Mouse (Mus musculus) monocyte, adult 5-6 weeks (primary cell): ENCODE measurements around the gene Zfyve19. TPM values are rescaled to one million over a fixed set of nuclear protein-coding genes. Genes with fewer than 3 reads are reported as not detected.

Source experiments
- ATAC-seq: fragments of 153-309, 156-312 bp; replicated peaks from 2 replicates; pipeline ENCODE4 v1.8.0; 2017; ENCODE audit warnings: mild to moderate bottlenecking; ENCODE audit not compliant: low TSS enrichment, insufficient number of reproducible peaks, severe bottlenecking, poor library complexity, low FRiP score
- total RNA-seq: library from RNA; stranded (forward); fragments of 200-1000, 200-491, 200-594 nt; gene quantifications from 3 replicates; pipeline ENCODE4 v1.2.3, GENCODE M21; 2017

Gene Zfyve19
- total RNA-seq = 8.2 to 38.8 TPM (median 16.5 TPM) in 3 replicates

DNA sequence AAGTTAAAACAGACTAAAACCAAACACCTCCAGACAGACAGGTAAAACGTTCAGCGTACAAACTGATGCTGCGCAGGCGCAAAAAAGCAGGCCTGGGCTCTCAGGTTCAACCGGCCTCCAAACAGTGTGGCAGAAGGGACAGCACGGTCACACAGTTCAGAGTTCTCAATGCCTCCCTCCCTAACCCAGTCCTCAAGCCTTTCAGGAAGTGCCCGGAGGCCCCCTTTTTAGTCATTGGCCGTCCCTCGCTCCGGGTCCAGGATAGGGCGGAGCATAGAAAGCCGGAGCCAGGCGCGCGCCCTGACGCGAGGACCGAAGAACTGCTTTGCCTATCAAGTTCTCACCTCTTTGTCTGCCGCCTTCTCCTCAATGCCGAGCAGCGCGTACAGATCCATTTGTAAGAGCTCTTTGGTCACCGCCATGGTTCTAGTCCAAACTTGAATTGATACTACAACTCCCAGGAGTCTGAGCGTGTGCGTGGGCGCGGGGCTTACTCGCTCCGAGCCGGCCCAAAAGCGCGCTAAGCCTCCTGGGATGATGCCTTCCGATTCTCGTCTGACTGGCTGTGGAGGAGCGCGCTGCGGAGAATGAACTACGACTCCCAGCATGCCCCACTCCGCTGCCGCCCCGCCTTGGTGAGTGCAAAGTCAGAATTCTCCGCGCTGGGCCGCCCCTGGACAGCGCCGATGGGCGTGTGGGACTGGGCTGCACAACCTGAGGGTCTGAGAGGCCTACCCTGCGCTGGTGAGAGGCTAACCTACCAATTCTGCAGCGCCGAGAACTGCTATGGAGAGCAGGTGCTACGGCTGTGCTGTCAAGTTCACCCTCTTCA is at the start of gene Zfyve19, which contains the start of gene Dnajc17:
TSS of gene Zfyve19 (plus strand) at position 274 of the 832 bp plus-strand sequence.
TSS of gene Dnajc17 (minus strand) at position 452 of the 832 bp plus-strand sequence.
- ATAC-seq = peak; percentile 98

DNA sequence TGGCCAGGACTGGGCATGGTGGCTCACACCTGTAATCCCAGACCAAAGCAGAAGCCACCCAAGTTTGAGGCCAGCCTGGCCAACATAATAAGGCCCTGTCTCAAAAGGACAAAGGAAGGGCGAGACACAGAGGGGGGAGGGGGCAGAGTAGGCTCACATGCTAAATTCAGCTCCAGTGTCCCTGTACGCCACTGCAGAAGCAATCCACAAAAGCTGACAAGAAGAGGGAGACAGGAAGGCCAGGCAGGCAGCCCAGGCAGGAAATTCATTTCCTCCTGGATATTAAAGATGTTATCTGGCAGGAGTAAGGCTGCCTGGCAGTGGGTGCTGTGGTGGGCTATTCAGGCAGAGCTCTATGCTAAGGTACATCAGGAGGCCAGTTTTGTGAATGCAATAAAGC is 47.2 kb upstream of the Zfyve19 start:
- no peak for ATAC-seq

DNA sequence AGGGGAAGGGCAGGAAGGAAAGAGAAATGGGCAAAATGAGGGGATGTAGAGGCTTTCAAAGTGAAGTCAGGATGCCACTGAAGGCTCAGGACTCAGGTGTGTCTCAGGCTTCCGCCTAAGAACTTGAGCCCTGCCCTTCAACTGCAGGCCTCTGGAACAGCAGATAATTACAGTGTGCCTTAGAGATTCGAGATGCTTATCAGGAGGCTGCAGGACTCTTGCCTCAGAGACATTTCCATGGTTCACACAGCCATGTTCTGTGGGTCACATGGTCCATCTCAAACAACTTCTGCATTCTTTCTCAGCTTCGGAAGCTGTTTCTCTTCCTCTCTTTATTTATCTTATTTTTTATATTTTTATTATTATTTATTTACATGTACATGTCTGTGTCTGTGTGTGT is 45.3 kb upstream of the Zfyve19 start:
- no peak for ATAC-seq

DNA sequence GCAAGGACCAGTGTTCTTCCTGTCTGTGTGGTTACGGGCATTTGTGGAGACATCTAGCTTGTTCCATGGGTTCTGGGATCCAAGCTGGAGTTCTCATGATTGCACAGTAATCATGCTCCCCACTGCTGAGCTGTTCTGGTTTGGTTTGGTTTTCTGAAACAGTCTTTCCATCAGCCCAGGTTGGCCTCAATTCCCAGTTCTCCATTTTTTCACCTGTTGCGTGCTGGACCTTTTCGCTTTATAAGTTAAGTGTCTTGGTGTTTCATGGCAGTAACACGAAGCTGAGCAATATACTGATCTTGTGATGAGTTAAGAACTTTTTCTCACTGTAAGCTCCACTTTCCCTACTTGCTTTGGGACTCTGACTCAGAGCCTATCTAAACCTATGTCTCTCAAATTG is 44.4 kb upstream of the Zfyve19 start:
- no peak for ATAC-seq

DNA sequence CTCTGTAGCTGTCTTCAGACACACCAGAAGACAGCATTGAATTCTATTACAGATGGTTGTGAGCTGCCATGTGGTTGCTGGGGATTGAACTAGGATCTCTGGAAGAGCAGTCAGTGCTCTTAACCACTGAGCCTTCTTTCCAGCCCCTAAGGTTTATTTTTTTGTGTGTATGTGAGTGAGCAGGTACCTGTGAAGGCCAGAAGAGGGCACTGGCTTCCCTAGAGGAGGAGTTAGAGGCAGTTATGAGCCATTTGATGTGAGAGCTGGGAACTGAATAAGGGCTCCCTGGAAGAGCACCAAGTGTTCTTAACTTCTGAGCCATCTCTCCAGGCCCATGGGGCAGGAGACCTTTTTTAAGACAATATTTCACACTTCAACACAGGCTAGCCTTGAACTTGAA is 43.0 kb upstream of the Zfyve19 start:
- ATAC-seq = no peak

DNA sequence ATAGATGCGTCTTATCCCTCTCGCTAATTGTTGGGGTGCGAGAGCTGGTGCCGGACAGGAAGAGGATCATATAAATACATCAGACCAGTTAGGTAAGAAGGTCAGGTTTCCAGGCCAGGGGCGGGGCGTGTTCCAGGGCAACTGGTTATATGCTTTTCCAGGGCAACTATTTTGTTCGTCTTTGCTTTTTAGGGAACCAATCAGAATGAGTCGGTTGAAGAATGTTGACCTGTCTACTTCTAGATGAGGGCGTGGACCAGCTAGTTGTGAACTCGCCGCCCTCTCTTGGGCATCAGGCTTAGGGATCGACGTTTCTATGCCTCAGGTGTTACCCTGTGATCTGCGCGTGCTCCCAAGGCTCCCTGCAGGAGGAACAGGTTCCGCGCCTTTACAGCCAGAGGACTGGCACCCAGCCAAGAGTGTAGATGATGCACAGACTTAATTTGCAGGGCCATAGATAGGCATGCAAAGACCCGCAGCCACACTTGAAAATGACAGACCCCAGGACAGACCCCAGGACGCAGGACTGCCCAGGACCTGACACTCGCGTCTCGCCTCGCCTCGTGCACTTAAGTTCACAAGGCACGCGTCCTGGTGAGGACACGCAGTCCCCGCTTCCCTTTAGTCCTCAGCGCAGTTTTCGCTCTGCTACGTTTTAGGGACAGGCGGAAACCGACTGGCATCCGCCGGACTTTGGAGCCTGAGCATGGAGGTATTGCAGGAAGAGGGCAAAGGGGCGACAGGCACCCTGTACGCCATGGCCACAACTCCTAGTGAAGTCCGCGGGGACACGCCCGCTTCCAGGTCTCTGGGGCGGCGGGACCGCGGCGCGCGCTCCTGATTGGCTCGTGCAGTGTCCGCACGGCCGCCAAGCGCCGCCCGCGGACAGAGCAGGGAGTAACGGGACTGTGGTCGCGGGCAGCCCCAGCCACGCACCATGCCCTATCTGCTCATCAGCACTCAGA is 41.2 kb upstream of the Zfyve19 start, which contains the start of gene Gchfr:
TSS of gene Gchfr (plus strand) at position 873 of the 965 bp plus-strand sequence.
- ATAC-seq = peak; percentile 41; the same call in 1 of the 2 replicates

DNA sequence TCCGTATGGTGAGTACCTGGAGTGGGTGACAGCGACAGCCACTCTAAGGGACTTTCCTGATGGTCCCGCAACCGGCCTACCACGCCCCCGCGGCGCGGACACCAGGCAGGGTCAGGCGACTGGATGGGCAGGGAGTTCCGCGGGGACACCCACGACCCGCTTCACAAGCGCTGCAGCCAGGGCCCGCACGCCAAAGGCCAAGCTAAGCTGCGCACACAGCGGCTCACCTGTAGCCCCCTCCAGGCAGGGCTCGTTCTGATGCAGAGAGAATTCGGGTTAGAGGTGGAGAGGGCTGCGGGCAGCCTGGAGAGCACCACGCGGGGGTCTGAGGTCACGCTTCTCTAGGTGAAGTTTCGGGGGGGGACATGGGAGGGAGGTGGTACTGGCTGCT is 40.6 kb upstream of the Zfyve19 start:
- no peak for ATAC-seq

DNA sequence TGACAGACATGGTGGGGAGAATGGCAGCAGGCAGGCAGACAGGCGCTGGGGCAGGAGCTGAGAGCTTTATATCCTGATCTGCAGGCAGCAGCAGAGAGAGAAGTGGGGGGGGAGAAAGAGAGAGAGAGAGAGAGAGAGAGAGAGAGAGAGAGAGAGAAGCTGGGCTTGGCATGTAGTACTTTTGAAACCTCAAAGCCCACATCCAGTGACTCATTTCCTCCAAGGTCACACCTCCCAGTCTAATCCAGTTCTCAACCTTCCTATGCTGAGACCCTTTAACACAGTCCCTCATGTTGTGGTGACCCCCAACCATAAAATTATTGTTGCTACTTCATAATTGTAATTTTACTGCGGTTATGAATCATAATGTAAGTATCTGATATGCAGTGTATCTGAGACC is 38.1 kb upstream of the Zfyve19 start:
- no peak for ATAC-seq

DNA sequence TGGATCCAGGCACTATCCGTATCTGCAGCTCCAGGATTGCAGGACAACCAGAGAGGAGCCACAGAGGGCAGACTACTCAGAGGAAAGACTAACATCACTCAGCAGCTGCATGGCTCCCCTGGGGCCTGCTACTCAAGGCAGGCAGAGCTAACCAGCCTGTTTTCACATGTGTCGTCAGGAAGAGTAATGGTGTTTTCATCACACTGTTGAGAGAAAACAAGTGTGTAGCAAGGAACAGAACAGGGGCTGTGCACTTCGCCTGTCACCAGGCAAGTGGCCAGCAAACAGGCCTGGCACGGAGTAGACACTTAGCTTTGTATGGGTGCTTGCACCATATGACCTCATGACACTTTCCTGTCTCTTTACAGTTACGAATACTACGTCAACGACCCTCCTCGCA is 36.8 kb upstream of the Zfyve19 start:
- ATAC-seq = no peak

DNA sequence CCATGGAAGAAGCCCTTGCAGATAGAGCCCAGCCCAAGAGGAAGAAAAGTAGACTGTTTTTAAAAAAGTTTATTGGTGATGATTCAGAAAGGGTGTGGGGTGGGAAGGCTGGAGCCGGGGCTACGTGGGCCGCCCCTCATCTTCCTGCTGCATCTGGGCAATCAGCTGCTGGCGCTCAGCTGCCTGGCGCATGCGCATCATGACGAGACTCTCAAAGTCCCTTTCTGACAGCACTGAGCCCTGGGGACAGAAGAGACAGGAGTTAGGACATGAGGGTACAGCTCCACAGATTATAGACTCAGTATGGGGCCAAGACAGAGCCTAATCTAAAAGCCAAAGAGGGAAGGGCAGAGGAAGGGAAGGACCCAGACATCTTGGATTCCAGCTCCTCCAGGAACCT is 36.0 kb upstream of the Zfyve19 start:
- ATAC-seq = no peak

DNA sequence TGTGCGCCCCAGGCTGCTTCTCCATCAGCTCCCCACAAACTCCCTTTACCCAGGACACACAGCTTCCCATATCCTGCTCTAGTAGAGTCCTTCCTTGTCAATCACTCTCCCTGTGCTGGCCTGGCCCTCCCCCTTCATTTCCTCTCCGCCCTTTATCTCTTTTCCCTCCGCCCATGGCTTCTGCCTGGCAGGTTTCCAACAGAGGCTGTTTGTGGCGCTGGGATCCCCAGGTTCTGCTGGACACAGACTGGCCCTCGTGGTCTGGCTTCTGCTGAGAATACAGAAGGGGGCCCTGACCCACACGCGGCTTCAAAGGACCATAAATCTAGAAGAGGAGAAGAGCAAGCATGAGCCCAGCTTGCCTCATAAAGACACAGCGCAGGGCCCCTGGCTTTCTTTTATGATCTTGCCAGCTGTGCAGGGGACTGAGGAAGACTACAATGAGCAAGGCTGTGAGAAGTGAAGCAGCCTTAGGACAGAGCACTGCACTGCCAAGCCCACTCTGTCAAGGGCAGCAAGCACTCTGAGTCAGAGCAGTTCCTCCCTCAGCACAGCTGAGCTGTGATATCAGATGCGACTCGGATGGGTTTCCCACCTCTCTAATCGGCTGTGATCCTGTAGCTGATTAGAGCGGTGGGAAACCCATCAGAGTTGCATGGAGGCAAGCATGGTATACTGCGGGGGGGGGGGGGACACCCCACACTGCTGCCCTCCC is 35.4 kb upstream of the Zfyve19 start:
- ATAC-seq = no peak

DNA sequence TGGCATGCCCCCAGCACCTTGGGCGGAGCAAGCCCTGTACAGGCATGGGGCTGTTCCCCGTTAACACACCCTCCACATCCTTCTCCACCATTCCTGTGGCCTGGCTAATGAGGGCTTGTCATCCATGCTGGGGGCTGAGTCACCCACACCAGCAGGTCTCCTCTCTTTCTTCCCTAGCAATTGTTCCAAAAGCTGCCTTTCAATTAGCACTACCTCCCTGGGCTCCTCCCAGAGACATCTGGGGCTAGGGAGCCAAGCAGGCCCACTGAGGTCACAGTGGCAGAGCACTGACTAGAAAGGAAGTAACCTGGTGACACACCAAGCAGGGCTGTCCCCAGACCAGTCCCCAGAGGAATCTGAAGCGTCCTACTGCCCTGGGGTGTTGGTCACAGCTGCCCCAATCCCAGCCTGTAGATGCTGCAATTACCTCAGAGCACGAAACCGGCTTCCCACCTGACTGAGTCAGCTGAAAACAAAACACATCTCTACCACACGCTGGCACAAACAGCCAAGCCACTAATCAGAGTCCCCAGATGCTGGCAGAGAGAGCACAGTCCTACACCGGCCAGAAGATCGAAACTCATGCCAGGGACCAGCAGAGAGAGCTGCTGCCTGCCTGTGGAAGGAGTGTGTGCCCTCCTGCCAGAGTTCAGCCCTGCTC is 34.3 kb upstream of the Zfyve19 start, which contains the start of gene Gm14137:
TSS of gene Gm14137 (plus strand) at position 519 of the 661 bp plus-strand sequence.
- no peak for ATAC-seq

DNA sequence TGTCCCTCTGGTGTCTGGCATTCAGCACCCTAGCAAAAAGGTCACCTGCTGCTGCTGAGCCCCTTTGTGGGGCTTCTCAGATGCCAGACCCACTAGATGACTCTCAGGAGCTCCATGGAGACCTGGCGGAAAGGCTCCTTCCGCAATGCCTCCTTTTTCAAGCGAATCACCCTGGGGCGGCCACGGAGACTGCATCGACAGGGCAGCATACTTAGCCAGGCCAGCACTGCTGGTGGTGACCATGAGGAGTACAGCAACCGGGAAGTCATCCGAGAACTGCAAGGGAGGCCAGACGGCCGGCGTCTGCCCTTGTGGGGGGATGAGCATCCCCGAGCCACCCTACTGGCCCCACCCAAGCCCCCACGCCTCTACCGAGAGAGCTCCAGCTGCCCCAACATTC is 33.6 kb upstream of the Zfyve19 start:
- no peak for ATAC-seq

DNA sequence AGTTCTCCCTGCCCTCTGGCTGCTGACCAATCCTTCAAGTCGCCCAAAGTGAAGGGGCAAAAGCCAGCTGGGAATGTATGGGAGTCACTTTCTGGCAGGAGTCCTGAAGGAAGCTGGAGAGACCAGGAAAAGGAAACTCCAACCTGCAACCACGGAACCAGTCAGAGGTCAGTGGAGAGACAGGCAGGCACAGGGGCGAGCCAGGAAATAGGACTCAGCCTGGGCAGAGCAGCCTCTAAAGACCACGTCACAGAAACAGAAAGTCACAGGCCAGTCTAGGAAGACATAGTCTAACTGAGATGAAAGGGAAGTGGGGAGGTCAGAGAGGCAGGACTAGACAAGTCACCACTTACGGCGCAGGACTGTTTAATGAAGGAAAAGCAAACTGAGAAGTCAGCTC is 32.8 kb upstream of the Zfyve19 start:
- no peak for ATAC-seq

DNA sequence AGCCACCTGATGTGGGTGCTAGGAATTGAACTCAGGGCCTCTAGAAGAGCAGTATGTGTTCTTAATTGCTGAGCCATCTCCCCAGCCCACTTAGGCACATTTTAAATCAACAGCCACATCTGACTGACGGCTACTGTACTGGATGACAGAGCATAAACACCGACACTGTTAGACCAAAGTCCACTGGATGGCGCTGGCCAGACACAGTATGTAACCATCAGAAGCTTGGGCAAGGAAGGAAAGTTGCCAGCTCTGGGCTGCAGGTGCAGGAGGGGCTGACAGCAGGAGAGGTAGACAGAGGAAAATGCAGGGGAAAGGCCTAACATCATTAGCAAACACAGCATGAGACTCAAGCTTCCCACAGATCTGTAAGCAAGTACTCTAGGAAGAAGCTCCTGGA is 31.7 kb upstream of the Zfyve19 start:
- ATAC-seq = no peak

DNA sequence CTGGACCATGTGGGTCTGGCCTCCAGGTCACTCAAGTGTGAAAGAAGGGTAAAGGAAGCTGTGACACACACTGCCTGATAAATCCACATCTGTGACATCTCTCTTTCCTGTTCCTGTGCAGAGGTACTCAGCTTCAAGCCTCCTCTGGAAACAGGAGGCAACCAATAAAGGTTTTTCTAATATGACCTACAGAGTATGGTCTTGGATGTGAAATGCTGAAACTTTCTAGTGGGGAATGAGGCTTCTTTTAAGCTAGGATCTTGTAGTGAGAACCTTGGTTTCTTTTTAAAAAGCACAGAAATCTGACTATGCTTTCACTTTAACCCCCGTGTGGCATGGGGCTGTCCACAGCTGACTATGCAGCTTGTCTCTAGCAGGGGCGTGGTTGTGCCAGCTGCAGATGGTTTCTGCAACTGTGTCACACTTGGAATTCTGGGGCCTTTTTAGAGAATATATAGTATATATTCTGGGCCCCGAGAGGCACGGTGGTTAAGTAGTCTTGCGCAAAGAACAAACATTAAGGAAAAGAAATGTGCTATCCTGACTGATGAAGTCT is 31.0 kb upstream of the Zfyve19 start:
- ATAC-seq = no peak

DNA sequence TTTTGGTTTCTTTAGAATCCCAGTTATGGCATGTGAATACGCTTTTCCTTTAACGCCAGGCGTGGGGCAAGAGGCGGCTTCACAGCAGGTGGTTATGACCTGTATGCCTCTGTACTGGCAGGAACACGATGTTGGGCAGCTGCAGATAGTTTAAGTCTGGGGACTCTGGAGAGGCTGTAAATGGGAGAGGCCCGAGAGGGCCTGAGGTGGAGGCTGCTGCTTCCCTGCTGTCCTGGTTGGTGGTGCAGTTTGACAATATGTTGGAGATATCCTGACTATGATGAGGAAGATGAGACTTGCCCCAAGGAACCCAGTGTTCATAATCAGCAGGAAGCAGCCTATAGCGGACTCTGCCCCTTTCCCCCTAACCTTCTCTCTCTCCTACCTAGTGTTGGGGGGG is 25.5 kb upstream of the Zfyve19 start:
- ATAC-seq = no peak
